Mouse (Mus musculus) thymus, adult 2 months (tissue): ENCODE measurements around the gene Rhox9. TPM values are rescaled to one million over a fixed set of nuclear protein-coding genes. Genes with fewer than 3 reads are reported as not detected.
"Not testable (repeated sequence)": the region's sequence is repeated elsewhere in the genome, so short reads cannot be mapped to it uniquely, and the experiment has no call there.

Experiments
- DNase-seq: peaks from one replicate; pipeline ENCODE4 v3.0.0; 2021
- H3K27ac ChIP-seq: fragments of 200-500 bp; 2 replicates; pipeline ENCODE4 v1.5.1; 2012; ENCODE audit warnings: low read length, control low read depth; ENCODE audit not compliant: control insufficient read depth, insufficient read depth
- H3K27me3 ChIP-seq: fragments of 200-500 bp; 2 replicates; pipeline ENCODE4 v1.6.1; 2012; ENCODE audit warnings: mild to moderate bottlenecking, low read length, moderate library complexity, mixed read lengths; ENCODE audit not compliant: control insufficient read depth, insufficient read depth
- H3K36me3 ChIP-seq: fragments of 200-500 bp; 2 replicates; pipeline ENCODE4 v1.6.1; 2012; ENCODE audit warnings: mild to moderate bottlenecking, low read length, moderate library complexity; ENCODE audit not compliant: control insufficient read depth, insufficient read depth
- H3K4me1 ChIP-seq: fragments of 200-500 bp; replicated peaks from 2 replicates; pipeline ENCODE4 v1.6.1; 2012; ENCODE audit warnings: low read length; ENCODE audit not compliant: control insufficient read depth, insufficient read depth
- H3K4me3 ChIP-seq: fragments of 200-500 bp; 2 replicates; pipeline ENCODE4 v1.5.1; 2012; ENCODE audit warnings: mild to moderate bottlenecking, low read length, control low read depth, moderate library complexity; ENCODE audit not compliant: control insufficient read depth, insufficient read depth
- CTCF ChIP-seq: fragments of 200-500 bp; IDR thresholded peaks from 2 replicates; pipeline ENCODE4 v1.5.1; 2012; ENCODE audit warnings: mild to moderate bottlenecking, control low read depth, low read length, moderate library complexity, borderline replicate concordance; ENCODE audit not compliant: control insufficient read depth, poor library complexity, insufficient read depth; ENCODE audit errors: extremely low read depth
- POLR2A ChIP-seq: fragments of 200-500 bp; IDR thresholded peaks from 2 replicates; pipeline ENCODE4 v1.6.1; 2012; ENCODE audit warnings: mild to moderate bottlenecking, low read length, control low read depth, moderate library complexity; ENCODE audit not compliant: control insufficient read depth, poor library complexity, insufficient read depth; ENCODE audit errors: extremely low read depth
- WGBS: fragments of 180-500 bp; shearing (Covaris S2); methylation state at CpG from one replicate; pipeline ENCODE4 v1.1.7; 2018; 5-methylcytosine and 5-hydroxymethylcytosine counted together
- polyA plus RNA-seq: library from polyadenylated mRNA; depleted of rRNA; stranded (reverse); fragments of >200 nt; gene quantifications from 2 replicates; pipeline ENCODE4 v1.2.3, GENCODE M21; 2012; rRNA removed

Rhox9 gene
- polyA plus RNA-seq, result not detected in 2 replicates

GRCm38 (mm10) chrX:37901670-37902069, at the start of gene Rhox9:
Rhox9 (minus strand) TSS chrX:37901770.
- H3K27ac ChIP-seq, DNase-seq, H3K36me3 ChIP-seq, H3K4me3 ChIP-seq, H3K27me3 ChIP-seq, H3K4me1 ChIP-seq: not testable (repeated sequence)
- WGBS, result 100% methylated on average over 10 of the region's 18 CpGs

GRCm38 (mm10) chrX:37916311-37916710, 14.7 kb upstream of the Rhox9 start:
- WGBS, result 78% methylated on average over 4 of the region's 4 CpGs

GRCm38 (mm10) chrX:37908581-37908980, 7.0 kb upstream of the Rhox9 start:
- H3K27ac ChIP-seq, result no peak overlapping the region
- H3K36me3 ChIP-seq, result no peaks in the 10 kb centered on the region
- H3K27me3 ChIP-seq, result no peaks in the 10 kb centered on the region
- H3K4me1 ChIP-seq, result no peaks in the 10 kb centered on the region
- no peak overlapping the region for H3K4me3 ChIP-seq
- no peak for DNase-seq
- 58% methylated on average over 7 of the region's 7 CpGs for WGBS
- TF ChIP-seq CTCF (no peak), POLR2A (no peak)

More at GRCm38 (mm10) chrX:37916311-37916710, 14.7 kb upstream of the Rhox9 start:
- no peaks in the 10 kb centered on the region for H3K36me3 ChIP-seq
- TF ChIP-seq CTCF, result no peak
- no peak for TF ChIP-seq POLR2A
- no peak overlapping the region for H3K4me3 ChIP-seq
- H3K4me1 ChIP-seq, result no peaks in the 10 kb centered on the region
- DNase-seq, result no peak
- no peaks in the 10 kb centered on the region for H3K27me3 ChIP-seq
- no peak overlapping the region for H3K27ac ChIP-seq

- Histone ChIP-seq H3K36me3 (no peaks in the 10 kb centered on the region), H3K27me3 (no peaks in the 10 kb centered on the region), H3K27ac (no peak overlapping the region), H3K4me3 (no peak overlapping the region), H3K4me1 (no peaks in the 10 kb centered on the region)
- TF ChIP-seq POLR2A, result no peak
- no peak for TF ChIP-seq CTCF
- 77% methylated on average over 5 of the region's 5 CpGs for WGBS
- no peak for DNase-seq
These were observed 2.2 kb upstream of the Rhox9 start for GRCm38 (mm10) chrX:37903727-37904126.

- H3K36me3 ChIP-seq, H3K27me3 ChIP-seq, H3K27ac ChIP-seq, H3K4me1 ChIP-seq, DNase-seq, H3K4me3 ChIP-seq: not testable (repeated sequence)
- 69% methylated on average over 9 of the region's 9 CpGs for WGBS
These were observed 4.4 kb downstream of the Rhox9 start, which contains the start of gene Rhox7b for GRCm38 (mm10) chrX:37897132-37897531. Rhox7b (minus strand) TSS chrX:37897232.

GRCm38 (mm10) chrX:37878844-37879243, 22.7 kb downstream of the Rhox9 start, which contains the start of gene Rhox8:
Rhox8 (minus strand) TSS chrX:37878944.
- no peaks in the 10 kb centered on the region for H3K36me3 ChIP-seq
- 89% methylated on average over 4 of the region's 4 CpGs for WGBS

GRCm38 (mm10) chrX:37871641-37872040, 29.9 kb downstream of the Rhox9 start:
- H3K36me3 ChIP-seq, result no peaks in the 10 kb centered on the region
- no peaks in the 10 kb centered on the region for H3K4me1 ChIP-seq
- no peak overlapping the region for H3K27ac ChIP-seq
- DNase-seq, result no peak
- no peak overlapping the region for H3K4me3 ChIP-seq
- no peak for TF ChIP-seq POLR2A
- TF ChIP-seq CTCF, result no peak
- H3K27me3 ChIP-seq, result no peaks in the 10 kb centered on the region
- 94% methylated on average over 2 of the region's 2 CpGs for WGBS

More at GRCm38 (mm10) chrX:37878844-37879243, 22.7 kb downstream of the Rhox9 start, which contains the start of gene Rhox8:
- DNase-seq, result no peak
- Histone ChIP-seq H3K4me3 (no peak within 1 kb of the TSS), H3K27me3 (no peaks in the 10 kb centered on the region), H3K27ac (no peak within 1 kb of the TSS), H3K4me1 (no peaks in the 10 kb centered on the region)
- no peak for TF ChIP-seq CTCF
- no peak for TF ChIP-seq POLR2A

Other genes starting within 250 kb of the Rhox9 start
- gene Rhox3h, start 233.0 kb downstream of the Rhox9 start, polyA plus RNA-seq, result not detected in 2 replicates
- gene Rhox2h, start 228.5 kb downstream of the Rhox9 start, polyA plus RNA-seq, result not detected in 2 replicates
- not detected in 2 replicates for gene Rhox5, start 96.9 kb downstream of the Rhox9 start, polyA plus RNA-seq
- 0.13 TPM in 1 of 2 replicates, not detected in the other for gene Rhox6, start 74.9 kb downstream of the Rhox9 start, polyA plus RNA-seq
- gene Rhox7a, start 70.1 kb downstream of the Rhox9 start, polyA plus RNA-seq, result not detected in 2 replicates
- not detected in 2 replicates for gene Rhox8, start 22.8 kb downstream of the Rhox9 start, polyA plus RNA-seq
- not detected in 2 replicates for gene Rhox7b, start 4.5 kb downstream of the Rhox9 start, polyA plus RNA-seq
- gene Btg1-ps1, start 117.0 kb upstream of the Rhox9 start, polyA plus RNA-seq, result not detected in 2 replicates
- gene Btg1-ps2, start 141.3 kb upstream of the Rhox9 start, polyA plus RNA-seq, result not detected in 2 replicates
- not detected in 2 replicates for gene Rhox10, start 164.7 kb upstream of the Rhox9 start, polyA plus RNA-seq
- not detected in 2 replicates for gene Rhox11, start 183.4 kb upstream of the Rhox9 start, polyA plus RNA-seq
- 0.26 TPM in 1 of 2 replicates, not detected in the other for gene Rhox12, start 209.1 kb upstream of the Rhox9 start, polyA plus RNA-seq
- gene Rhox13, start 219.4 kb upstream of the Rhox9 start, polyA plus RNA-seq, result not detected in 2 replicates